Mouse (Mus musculus) left cerebral cortex, postnatal 25 days (tissue): ENCODE data around the gene Svep1. TPM values are rescaled to one million over a fixed set of nuclear protein-coding genes. Genes with fewer than 3 reads are reported as not detected.
A peak's percentile ranks its signal among the peaks of the same experiment; 100 is the strongest.

Experiments
- DNase-seq, 2 experiments: peaks; one replicate each; pipeline ENCODE4 v3.0.0; 2022; ENCODE audit warnings: low spot score in 2 of 2, mixed read lengths in 1 of 2
- intact Hi-C: fragments of 180-260 bp; cut with DNase I; formaldehyde crosslinking; loops from one replicate; pipeline ENCODE4 v1.15.1; 2025
- total RNA-seq, 2 experiments: library from RNA; stranded (reverse); gene quantifications; 2 replicates each; pipeline ENCODE4 v1.2.3; 2021

The Svep1 gene
- total RNA-seq, 2 experiments from 2014 or later = 0.96 to 1.0 TPM

DNA sequence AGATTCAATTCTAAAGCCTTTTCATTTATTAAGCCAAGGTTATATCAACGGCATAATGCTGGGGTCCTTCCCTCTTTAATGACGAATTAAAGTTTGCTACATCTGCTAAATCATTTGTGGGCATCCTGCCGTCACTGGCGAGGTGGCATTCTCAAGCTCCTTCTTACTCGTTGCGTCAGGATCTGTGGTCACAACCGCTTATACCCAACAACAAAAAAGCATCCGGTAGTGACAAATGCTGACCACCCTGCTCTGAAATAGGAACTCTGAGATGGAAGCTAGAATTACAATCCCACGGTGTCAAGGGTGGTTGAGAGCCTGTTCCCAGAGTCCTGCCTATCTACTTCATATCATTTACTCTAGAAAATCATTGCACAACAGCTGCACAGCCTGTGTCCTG lies 108.9 kb downstream of the Svep1 start:
- intact Hi-C loops = no loop called here
- no peak for DNase-seq

DNA sequence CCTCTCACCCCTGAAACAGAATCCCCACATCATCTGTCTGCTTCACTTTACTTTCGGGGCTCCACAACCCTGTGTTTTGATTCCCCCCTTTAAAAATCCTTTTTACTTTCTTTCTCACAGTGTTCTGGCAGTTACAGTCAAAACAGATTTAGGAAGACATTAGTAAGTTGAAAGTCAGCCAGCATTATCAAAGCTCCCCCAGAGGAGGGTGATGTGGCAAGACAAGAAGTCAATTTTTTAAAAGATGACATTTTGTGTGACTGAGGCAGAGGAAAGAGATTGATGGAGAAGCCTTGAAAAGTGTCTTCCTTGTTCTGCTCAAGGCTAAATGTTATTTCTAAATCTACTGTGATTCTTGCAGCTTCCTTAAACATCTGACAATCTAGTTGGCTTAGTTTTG lies 119.9 kb downstream of the Svep1 start:
- no peak for DNase-seq
- intact Hi-C loops = loop anchor here (10.0 kb wide), 1 partner anchor 412 kb away; no protein-coding TSS in a partner anchor

DNA sequence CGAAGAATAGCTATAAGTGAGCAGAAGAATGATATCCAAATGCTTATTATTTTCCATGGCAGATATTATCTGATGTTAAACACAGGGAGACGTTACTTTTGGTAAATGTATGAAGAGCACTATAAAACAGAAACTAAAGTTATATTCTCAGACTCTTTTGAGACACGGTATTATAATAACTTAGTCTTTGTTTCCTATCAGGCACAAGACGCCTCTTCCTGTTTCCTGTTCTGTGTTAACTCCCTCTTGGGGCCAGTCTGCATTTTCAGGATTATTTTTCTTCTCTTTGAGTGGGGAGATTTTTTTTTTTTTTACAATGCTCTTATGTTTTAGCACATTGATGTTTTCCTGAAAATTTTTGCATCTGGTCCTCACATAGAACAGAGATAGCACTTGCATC lies 120.5 kb downstream of the Svep1 start:
- no peak for DNase-seq
- intact Hi-C loops = loop anchor here (10.0 kb wide), 1 partner anchor 411 kb away; no protein-coding TSS in a partner anchor

DNA sequence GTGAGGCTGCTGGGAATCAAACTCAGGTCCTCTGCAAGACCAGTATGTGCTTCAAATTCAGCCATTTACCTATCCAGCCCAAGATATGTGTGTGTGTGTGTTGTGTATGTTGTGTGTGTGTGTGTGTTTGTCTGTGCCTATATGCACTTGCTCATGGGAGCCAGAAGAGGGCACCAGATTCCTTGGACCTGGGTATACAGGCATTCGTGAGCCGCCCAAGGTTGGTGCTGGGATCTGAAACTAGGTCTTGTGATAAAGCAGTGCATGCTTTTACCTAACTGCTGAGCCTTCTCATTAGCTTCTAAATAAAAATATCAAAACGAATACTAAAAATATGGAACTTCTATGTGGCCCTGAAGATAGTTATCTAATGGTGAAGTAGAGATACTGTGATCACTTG lies 121.3 kb downstream of the Svep1 start:
- DNase-seq = no peak
- intact Hi-C loops = loop anchor here (10.0 kb wide), 1 partner anchor 411 kb away; no protein-coding TSS in a partner anchor

DNA sequence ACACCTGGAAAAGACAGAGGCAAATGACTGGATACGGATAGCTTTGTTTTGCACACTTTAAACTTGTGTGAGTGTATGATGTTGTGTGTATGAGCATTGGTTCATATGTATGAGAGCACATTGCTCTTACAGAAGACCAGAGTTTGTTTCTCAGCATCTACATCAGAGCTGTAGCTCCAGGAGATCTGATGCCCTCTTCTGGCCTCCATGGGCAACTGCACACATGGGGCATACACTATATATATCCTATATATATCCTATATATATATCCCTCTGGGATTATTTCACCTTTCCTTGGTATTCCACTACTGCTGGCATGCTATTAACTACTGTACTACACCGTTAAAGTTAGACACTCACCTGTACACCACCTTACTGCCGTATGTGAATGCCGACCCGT lies 122.5 kb downstream of the Svep1 start:
- DNase-seq = no peak
- intact Hi-C loops = loop anchor here (10.0 kb wide), 1 partner anchor 409 kb away; no protein-coding TSS in a partner anchor

DNA sequence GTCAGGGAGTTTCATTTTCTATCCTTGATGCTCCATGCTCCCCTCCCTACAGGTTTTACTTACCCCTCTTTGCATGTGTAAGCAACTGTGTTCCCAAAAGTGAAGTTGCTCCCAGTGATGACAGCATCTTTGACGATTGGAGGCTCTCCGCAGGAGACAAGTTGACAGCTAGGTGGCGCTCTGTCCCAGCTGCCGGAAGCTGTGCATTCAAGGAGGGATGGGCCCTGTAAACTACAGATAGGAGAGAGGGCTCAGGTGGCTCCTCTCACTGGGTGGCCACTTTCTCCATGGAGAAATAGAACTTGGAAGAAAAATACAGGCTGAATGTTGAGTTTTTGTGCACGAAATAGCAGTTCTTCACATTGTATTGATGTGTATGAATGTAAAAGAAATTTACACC lies 124.1 kb downstream of the Svep1 start:
- intact Hi-C loops = loop anchor here (1.0 to 10.0 kb wide), 2 partner anchors 171 to 408 kb away; no protein-coding TSS in a partner anchor
- peak; percentile 62 to 65 for DNase-seq

DNA sequence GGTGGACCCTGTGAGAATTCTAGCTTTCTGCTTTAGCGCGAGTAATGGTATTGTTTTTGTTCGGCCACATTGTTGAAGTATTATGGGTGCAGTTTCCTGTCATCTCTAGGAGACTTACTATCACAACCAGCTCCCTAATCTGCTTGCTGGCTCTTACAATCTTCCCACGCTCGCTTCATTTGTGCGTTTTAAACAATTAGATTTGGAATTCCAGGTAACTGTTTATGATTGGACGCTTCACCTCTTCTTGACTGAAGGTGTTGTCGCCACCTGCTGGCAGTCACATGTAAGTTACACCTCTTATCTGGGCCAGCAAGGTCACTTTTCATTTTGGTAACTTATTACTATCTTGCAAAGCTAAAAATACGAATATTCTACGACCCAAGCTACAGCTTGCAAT lies 127.0 kb downstream of the Svep1 start:
- intact Hi-C loops = loop anchor here (1.0 to 10.0 kb wide), 4 partner anchors 85 to 405 kb away; partner anchors contain the start of gene Txn1
- peak; percentile 43 to 51 for DNase-seq

DNA sequence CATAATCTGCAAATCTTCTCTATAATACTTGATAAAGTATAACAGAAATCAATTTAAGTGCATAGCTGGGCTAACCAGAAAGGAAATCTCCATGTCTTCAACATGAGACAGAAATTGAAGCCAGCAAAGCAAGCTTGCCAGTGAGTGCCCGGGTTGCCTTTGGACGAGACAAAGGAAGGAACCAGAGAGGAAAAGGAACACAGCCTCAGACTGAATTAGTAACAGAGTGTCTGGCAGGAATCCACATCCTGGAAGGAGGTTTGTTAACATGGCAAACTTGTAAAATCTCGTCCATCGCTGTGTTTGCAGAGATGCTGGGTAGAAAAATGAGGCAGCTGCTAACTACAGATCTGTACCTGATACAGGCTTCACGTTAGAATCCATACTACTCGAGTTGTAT lies 128.7 kb downstream of the Svep1 start:
- intact Hi-C loops = loop anchor here (5.0 to 10.0 kb wide), 2 partner anchors 83 to 121 kb away; partner anchors contain the start of gene Txn1
- DNase-seq = peak; percentile 9 to 27

DNA sequence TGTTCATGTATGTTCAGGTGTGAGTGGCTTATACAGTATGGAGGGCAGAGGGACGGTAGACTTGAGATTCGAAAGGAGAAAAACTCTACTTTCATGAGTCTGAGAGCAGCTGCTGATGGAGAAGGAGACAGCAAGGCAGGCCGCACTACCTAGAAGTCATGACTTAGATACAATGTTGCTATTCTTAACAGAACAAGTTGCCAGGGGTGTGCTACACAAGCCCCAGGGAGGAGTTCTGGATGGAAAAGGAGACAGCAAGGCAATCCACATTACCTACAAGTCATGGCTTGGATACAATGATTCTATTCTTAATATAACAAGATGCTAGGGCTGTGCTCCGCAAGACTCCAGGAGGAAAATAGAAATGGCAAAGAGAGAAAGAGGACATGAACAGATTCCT lies 129.1 kb downstream of the Svep1 start:
- DNase-seq = no peak
- intact Hi-C loops = loop anchor here (5.0 to 10.0 kb wide), 2 partner anchors 83 to 120 kb away; partner anchors contain the start of gene Txn1

DNA sequence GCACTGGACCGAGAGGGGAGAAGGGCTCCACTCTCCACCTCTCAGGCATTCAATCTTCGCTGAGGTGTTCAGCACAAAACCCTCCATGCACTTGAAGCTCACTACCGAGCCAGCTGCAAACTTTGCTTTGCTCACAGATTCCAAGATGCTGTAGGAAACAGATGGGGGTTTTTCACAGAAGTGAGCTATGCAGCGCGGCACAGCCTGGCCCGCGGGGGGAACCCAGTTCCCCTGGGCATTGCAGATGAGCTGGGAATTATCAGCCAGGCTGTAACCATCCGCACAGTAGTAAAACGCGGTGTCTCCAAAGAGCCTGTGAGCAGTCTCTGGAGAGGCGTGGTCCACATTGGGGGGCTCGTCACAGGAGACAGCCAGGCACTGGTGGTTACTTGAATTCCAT lies 133.8 kb downstream of the Svep1 start:
- intact Hi-C loops = loop anchor here (10.0 kb wide), 1 partner anchor 78 kb away; no protein-coding TSS in a partner anchor
- DNase-seq = no peak

DNA sequence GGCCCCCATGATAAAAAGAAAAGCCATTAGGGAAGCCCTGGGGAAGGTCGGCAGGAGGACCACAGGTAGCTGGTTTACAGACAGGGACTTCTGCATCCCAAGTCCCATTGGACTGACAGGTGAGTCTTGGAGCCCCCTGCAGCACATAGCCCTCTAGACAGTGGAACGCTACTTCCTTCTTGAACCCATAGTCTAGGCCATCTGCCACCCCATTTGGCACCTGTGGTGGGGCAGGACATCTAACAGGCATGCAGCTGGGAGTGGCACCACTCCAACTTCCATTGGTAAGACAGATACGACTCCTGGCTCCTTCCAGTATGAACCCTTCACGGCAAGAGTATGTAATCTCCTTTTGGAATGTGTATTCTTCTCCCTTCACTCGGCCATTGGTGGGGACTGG lies 137.8 kb downstream of the Svep1 start:
- intact Hi-C loops = no loop called here
- no peak for DNase-seq

DNA sequence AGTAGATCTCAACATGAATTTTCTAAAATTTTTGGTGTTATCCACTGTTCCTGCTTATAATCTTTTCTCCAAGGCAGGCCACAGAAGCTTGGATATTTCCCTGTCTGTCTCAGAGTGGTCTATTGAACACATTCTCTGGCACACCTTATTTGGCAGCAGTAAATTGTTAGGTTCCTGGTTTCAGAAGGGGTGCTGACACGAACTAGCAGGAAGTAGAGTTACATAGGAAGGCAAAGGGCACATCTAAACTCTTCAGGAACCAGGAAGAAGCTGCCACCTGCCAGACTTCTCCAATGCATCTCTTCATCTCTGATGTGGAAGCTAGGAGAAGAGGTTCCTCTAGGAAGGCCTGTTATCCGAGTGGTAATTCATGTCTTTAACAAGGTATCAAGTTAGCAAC lies 141.9 kb downstream of the Svep1 start:
- DNase-seq = no peak
- intact Hi-C loops = no loop called here

DNA sequence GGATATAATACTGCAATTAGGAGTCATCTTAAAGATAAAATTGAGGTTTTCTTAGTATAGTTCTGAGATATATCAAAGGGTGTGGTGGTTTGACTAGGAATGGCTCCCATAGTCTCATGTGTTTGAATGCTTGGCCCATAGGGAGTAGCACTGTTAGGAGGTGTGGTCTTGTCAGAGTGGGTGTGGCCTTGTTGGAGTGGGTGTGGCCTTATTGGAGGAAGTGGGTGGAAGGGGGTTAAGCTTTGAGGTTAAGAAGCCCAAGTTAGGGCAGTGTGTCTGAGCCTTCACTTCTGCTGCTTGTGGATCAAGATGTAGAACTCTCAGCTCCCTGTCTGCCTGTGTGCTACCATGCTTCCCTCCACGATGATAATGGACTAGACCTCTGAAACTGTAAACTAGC lies 143.7 kb downstream of the Svep1 start:
- intact Hi-C loops = no loop called here

DNA sequence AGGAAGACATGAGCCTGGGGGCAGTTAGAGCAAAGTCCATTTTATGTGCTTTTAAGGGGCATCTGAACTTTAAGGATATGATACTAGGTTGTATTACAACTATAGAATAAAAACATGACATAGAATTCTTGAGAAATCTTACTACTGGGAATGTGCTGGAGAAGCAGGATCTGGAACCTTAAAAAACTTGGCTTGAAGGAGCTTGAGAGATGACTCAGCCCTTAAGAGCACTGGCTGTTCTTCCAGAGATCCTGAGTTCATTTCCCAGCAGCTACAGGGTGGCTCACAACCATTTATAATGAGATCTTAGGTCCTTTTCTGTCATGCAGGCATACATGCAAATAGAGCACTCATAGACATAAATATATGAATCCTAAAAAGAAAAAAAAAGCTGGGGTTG lies 151.0 kb downstream of the Svep1 start:
- intact Hi-C loops = no loop called here
- DNase-seq = no peak

More for the DNA sequence above, 143.7 kb downstream of the Svep1 start:
- DNase-seq = no peak

DNA sequence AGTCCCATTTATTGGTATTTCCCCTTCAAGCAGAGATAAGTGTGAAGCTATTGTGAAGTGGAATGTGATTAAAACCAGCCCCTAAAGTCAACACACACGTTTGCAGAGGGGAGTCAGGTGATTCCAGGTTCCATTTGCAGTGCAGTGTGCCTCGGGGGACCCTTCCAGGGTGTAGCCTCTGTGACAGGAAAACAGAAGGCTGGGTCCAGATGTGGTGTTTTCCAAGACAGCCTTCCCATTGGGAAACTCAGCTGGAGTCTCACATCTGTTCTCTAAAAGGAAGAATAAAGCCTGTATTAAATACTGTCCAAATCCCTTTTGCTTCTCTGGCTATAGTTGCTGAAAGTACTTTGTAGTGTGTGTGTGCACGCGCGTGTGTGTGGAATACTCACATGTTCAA lies 152.2 kb downstream of the Svep1 start:
- DNase-seq = no peak
- intact Hi-C loops = no loop called here

DNA sequence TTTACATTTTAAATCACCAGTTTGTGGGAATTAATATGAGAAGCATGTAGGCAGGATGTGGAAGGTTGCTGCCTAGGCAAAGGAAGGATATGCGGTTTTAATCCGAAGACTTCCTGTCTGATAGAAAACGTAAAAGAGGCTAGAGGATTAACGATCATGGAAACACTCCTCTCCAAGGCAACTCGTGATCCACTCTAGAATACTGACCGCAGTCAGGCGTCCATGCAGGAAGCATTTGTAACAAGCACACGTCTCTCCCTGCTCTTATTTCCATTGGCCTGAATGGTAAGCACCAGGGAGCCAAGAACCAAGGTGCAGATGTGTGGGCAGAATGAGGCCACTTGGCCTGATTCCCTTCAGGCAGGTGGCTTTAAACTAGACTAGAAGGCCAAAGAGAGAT lies 155.9 kb downstream of the Svep1 start:
- DNase-seq = no peak
- intact Hi-C loops = no loop called here

DNA sequence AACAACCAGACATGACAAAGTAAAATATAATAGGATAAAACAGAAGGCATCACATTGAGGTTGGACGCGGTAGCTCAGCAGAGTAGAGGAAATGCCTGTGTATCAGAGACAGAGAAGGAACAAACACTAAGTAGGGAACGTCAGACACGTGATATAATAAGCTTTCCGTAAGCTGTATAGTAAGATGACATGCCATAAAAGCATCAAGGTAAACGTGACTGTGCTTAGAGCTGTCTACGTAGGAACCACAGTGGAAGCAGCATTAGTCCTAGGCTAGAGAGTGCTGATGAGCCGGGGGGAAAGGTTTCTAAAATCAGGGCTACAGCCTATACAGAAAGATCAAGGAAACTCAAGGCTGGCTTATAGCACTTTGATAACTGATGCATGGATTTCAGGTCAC lies 156.4 kb downstream of the Svep1 start:
- no peak for DNase-seq
- intact Hi-C loops = no loop called here

DNA sequence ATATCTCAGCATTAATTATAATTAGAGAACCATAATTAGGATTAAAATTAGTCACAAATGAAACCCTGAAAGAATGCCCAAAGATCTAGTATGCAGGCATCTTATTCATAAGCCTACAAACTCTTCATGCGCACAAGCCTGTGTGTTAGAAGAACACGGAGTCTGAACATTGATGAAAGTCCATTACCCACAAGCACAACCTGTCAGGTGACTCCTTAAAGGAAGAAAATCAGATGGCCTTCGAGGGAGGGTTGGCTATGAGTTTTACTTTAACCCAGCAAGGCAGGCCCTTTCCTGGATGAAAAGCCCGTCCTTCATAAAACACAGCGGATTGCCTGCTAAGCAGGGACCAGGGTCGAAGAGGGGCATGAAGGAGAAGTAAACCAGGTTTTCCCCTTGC lies 161.8 kb downstream of the Svep1 start:
- no peak for DNase-seq
- intact Hi-C loops = no loop called here

DNA sequence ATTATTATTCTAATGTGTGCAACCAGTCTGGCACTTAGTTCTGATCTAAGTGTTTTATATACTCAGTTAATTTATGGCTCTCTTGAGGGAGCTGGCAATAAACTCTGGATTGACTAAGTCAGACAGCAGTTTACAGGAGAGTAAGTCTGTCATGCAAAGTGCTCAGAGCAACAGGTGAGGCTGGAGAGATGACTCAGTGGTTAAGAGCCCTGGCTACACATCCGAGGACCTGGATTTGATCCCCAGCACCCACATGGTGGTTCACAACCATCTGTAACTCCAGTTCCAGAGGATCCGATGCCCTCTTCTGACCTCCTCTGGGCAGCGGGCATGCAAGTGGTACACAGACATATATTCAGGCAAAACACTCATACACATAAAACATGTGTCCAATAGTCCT lies 162.3 kb downstream of the Svep1 start:
- intact Hi-C loops = no loop called here
- no peak for DNase-seq

DNA sequence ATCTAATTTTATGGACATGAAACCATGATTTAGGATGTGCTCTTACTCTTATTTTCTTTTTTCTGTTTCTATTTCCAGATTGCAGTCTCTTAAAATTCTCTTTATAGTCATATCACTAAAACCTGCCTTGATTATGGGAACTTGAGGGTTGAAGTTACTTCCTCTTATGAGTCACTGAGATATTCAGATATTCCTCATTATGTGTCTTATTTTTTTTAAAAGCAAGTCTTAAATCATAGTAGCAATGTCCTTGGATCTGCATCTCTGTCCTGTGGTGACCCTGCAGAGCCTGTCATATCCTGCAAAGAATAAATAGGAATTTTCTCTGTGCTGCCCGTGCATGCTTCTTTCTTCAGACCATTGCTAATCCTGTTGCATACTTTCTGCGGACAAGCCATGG lies 166.6 kb downstream of the Svep1 start:
- DNase-seq = no peak
- intact Hi-C loops = no loop called here

DNA sequence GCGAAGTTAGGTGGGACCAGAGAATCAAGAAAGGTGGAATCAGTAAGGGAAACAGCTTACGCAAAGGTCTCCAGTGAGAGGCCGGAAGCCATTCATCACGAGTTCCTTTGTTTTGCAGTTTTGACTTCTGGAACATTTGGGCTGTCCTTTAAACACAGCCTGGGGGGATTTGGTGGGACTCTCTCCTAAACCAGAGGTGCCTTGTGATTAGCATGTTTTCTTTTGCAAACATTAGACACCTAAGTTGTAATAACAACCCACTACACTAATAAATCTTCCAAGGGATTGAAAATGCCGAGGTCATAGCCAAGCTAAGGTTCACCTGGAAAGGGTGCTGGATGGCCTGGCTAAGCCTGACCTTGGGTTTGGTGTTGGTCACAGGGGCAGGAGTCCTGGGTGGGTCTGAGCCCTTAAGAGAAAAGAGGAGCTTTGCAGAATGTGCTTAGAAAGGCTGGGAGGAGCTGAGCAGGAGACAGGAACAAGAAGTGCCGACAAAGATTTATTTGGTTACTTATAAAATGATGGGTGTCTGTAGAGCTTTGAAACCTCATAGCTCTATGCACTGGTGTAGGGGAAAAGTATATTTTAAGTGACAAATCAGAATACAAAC lies 169.5 kb downstream of the Svep1 start:
- no peak for DNase-seq
- intact Hi-C loops = no loop called here

DNA sequence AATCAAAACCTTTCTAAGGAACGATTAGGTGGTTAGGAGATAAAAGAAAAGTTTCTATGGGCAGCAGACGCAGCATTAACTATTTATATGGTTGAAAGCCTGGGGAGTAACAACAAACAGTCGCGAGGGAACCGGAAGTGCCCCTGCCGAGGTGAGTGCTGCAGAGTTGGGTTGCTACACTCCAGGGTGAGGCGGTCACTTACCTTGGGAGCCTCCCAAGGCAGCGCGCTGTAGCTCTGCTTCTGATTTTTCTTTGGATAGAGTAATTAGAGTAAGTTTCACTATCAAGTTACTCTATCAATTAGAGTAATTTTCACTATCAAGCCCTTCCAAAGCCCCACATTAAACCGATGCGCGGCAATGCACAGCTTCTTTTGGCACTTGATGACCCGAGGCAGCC lies 172.0 kb downstream of the Svep1 start:
- intact Hi-C loops = no loop called here
- no peak for DNase-seq
